Mouse (Mus musculus) liver, postnatal 0 days (tissue): ENCODE measurements around the gene Dst. TPM values are rescaled to one million over a fixed set of nuclear protein-coding genes. Genes with fewer than 3 reads are reported as not detected.
A peak's percentile ranks its signal among the peaks of the same experiment; 100 is the strongest.

ENCODE experiments used
- ATAC-seq: fragments of 200-750 bp; cut with Nextera tagmentation; 2 replicates; pipeline ENCODE4 v1.8.0; 2017; ENCODE audit warnings: mild to moderate bottlenecking, moderate library complexity
- DNase-seq: peaks from one replicate; pipeline ENCODE4 v3.0.0-alpha.2; 2016
- H3K27ac ChIP-seq: fragments of 300-500 bp; sonication (generic); 2 replicates; pipeline ENCODE4 v1.5.1; 2014; ENCODE audit warnings: antibody characterized with exemption, moderate library complexity, mild to moderate bottlenecking, low read depth
- H3K27me3 ChIP-seq: fragments of 300-500 bp; sonication (generic); 2 replicates; pipeline ENCODE4 v1.6.1; 2014; ENCODE audit warnings: low read length, control low read depth, mixed read lengths; ENCODE audit not compliant: insufficient read depth
- H3K36me3 ChIP-seq: fragments of 300-500 bp; sonication (generic); replicated peaks from 2 replicates; pipeline ENCODE4 v1.6.1; 2014; ENCODE audit warnings: mild to moderate bottlenecking, control low read depth, low read length, moderate library complexity, mixed read lengths; ENCODE audit not compliant: insufficient read depth
- H3K4me1 ChIP-seq: fragments of 300-500 bp; sonication (generic); 2 replicates; pipeline ENCODE4 v1.6.1; 2014; ENCODE audit warnings: antibody characterized with exemption, mild to moderate bottlenecking, control low read depth; ENCODE audit not compliant: insufficient read depth
- H3K4me2 ChIP-seq: fragments of 300-500 bp; sonication (generic); 2 replicates; pipeline ENCODE4 v1.6.1; 2014; ENCODE audit warnings: low read depth, mild to moderate bottlenecking, low read length, moderate library complexity, mixed read lengths
- H3K4me3 ChIP-seq: fragments of 300-500 bp; sonication (generic); 2 replicates; pipeline ENCODE4 v1.5.1; 2014; ENCODE audit warnings: low read depth, low read length
- H3K9ac ChIP-seq: fragments of 300-500 bp; sonication (generic); replicated peaks from 2 replicates; pipeline ENCODE4 v1.6.1; 2014; ENCODE audit warnings: mild to moderate bottlenecking, moderate library complexity
- H3K9me3 ChIP-seq: fragments of 300-500 bp; sonication (generic); 2 replicates; pipeline ENCODE4 v1.6.1; 2016; ENCODE audit warnings: mild to moderate bottlenecking, control low read depth, low read length, mixed read lengths
- CTCF ChIP-seq: sonication (generic); IDR thresholded peaks from 2 replicates; pipeline ENCODE4 v1.5.1; 2016; ENCODE audit warnings: antibody characterized with exemption, low read depth
- EP300 ChIP-seq: IDR thresholded peaks from 2 replicates; pipeline ENCODE4 v1.6.1; 2016; ENCODE audit warnings: antibody characterized with exemption, low read depth, mild to moderate bottlenecking
- WGBS: fragments of 180-500 bp; shearing (Covaris S2); extraction: QIAGEN DNeasy Blood & Tissue Kit; methylation state at CpG from one replicate; pipeline ENCODE4 v1.1.7; 2014; ENCODE audit not compliant: insufficient replicate concordance; 5-methylcytosine and 5-hydroxymethylcytosine counted together
- polyA plus RNA-seq: library from polyadenylated mRNA; unstranded; fragments of >200 nt; fragmentation: Nextera tagmentation; extraction: Ambion mirVana; gene quantifications from 2 replicates; pipeline ENCODE4 v1.2.1, GENCODE M21; 2015

Gene Dst
- polyA plus RNA-seq, 1 experiment from 2014 or later = 6.4 TPM

- peaks cover 9% of the 10 kb centered on the region for H3K36me3 ChIP-seq
- TF ChIP-seq EP300 (no peak), CTCF (no peak)
- H3K27ac ChIP-seq = no peak overlapping the region
- H3K4me2 ChIP-seq = no peak overlapping the region
- H3K4me3 ChIP-seq = no peak overlapping the region
- H3K27me3 ChIP-seq = no peaks in the 10 kb centered on the region
- 65% methylated on average over 5 of the region's 5 CpGs for WGBS
- H3K4me1 ChIP-seq = no peaks in the 10 kb centered on the region
- no peaks in the 10 kb centered on the region for H3K9me3 ChIP-seq
- DNase-seq (no peak), ATAC-seq (0 out of 2 replicates have a peak, but pooled peaks have one; percentile 33)
- no peak overlapping the region for H3K9ac ChIP-seq
Measured at GRCm38 (mm10) chr1:34187501-34187900, 279.5 kb downstream of the Dst start.

- Histone ChIP-seq H3K4me3 (no peak overlapping the region), H3K4me2 (no peak overlapping the region), H3K4me1 (no peaks in the 10 kb centered on the region), H3K27ac (no peak overlapping the region), H3K9me3 (no peaks in the 10 kb centered on the region), H3K36me3 (peaks cover 18% of the 10 kb centered on the region), H3K9ac (no peak overlapping the region), H3K27me3 (no peaks in the 10 kb centered on the region)
- 82% methylated on average over 16 of the region's 16 CpGs for WGBS
- ATAC-seq = no peak
- TF ChIP-seq CTCF (no peak), EP300 (no peak)
- no peak for DNase-seq
Measured at GRCm38 (mm10) chr1:34188721-34189236, 280.8 kb downstream of the Dst start.

- H3K9ac ChIP-seq = no peak overlapping the region
- H3K27ac ChIP-seq = no peak overlapping the region
- WGBS = 88% methylated on average over 14 of the region's 14 CpGs
- H3K4me3 ChIP-seq = no peak overlapping the region
- H3K36me3 ChIP-seq = peaks cover 21% of the 10 kb centered on the region
- H3K9me3 ChIP-seq = no peaks in the 10 kb centered on the region
- H3K27me3 ChIP-seq = no peaks in the 10 kb centered on the region
- ATAC-seq = no peak
- no peak for DNase-seq
- no peaks in the 10 kb centered on the region for H3K4me1 ChIP-seq
- TF ChIP-seq CTCF (no peak), EP300 (no peak)
- H3K4me2 ChIP-seq = no peak overlapping the region
Measured at GRCm38 (mm10) chr1:34189318-34189717, 281.3 kb downstream of the Dst start.

- TF ChIP-seq CTCF (peak; percentile 62), EP300 (no peak)
- peaks cover 21% of the 10 kb centered on the region for H3K36me3 ChIP-seq
- H3K9ac ChIP-seq = no peak overlapping the region
- no peaks in the 10 kb centered on the region for H3K27me3 ChIP-seq
- no peak overlapping the region for H3K27ac ChIP-seq
- no peak overlapping the region for H3K4me3 ChIP-seq
- no peak overlapping the region for H3K4me2 ChIP-seq
- peak; percentile 64 for DNase-seq
- ATAC-seq = no peak
- WGBS = 50% methylated on average over 7 of the region's 7 CpGs
- H3K9me3 ChIP-seq = no peaks in the 10 kb centered on the region
- H3K4me1 ChIP-seq = no peaks in the 10 kb centered on the region
Measured at GRCm38 (mm10) chr1:34189970-34190369, 281.9 kb downstream of the Dst start.

DNA sequence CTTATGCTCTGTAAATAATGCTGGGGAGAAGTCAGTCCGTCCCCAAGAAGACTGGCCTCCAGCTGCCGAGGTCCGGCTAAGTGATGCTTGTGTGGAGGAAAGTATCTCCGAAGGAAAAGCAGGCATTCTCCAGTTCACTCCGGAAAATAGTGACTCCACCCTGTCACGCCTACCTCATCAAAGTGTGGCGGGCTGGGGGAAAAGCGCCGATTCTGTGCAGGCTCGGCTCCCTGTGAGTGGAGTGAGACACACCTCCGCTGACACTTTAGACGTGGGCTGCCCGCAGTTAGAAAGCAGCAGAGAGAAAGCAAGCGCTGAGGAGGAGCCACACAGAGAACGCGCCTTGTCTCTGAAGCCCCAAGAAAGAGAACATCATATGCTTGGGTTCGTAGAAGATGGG is 284.1 kb downstream of the Dst start:
- TF ChIP-seq EP300 (no peak), CTCF (no peak)
- Histone ChIP-seq H3K4me1 (no peaks in the 10 kb centered on the region), H3K36me3 (peaks cover 23% of the 10 kb centered on the region), H3K4me3 (no peak overlapping the region), H3K9me3 (no peaks in the 10 kb centered on the region), H3K27ac (no peak overlapping the region), H3K9ac (no peak overlapping the region), H3K27me3 (no peaks in the 10 kb centered on the region), H3K4me2 (no peak overlapping the region)
- 86% methylated on average over 17 of the region's 17 CpGs for WGBS
- ATAC-seq = no peak
- DNase-seq = no peak

DNA sequence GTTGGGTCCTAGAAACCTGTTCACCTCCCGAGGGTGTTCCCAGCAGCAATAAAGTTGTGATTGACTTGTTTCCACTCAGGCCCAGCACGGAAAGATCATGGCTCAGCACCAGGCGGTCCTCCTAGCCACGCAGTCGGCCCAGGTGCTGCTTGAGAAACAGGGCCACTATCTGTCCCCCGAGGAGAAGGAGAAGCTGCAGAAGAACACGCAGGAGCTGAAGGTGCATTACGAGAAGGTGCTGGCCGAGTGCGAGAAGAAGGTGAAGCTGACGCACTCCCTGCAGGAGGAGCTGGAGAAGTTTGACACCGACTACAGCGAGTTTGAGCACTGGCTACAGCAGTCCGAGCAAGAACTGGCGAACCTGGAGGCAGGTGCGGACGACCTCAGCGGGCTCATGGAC is 292.8 kb downstream of the Dst start:
- no peak for ATAC-seq
- 81% methylated on average over 18 of the region's 18 CpGs for WGBS
- no peak for DNase-seq
- Histone ChIP-seq H3K36me3 (peaks cover 21% of the 10 kb centered on the region), H3K4me2 (no peak overlapping the region), H3K27ac (no peak overlapping the region), H3K27me3 (no peaks in the 10 kb centered on the region), H3K4me1 (no peaks in the 10 kb centered on the region), H3K9ac (no peak overlapping the region), H3K4me3 (no peak overlapping the region), H3K9me3 (no peaks in the 10 kb centered on the region)
- TF ChIP-seq EP300 (no peak), CTCF (no peak)

DNA sequence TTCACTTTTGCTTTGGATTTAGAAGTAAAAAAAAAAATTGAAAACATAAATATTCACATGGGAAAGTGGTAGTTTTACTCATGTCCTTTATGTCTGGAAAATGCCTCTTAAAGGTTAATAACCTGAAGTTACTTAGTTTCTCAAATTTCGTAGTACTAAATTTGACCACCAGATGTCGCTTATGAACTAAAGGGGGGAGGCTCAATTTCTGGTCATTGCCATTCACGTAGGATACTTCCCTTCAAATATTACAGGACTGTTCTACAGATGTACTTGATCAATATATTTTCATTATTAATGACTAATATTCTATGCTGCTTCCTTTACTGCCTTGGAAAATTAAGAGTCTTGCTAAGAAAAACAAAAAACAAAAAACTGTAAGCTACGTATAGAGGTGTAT is 293.5 kb downstream of the Dst start:
- Histone ChIP-seq H3K4me1 (no peaks in the 10 kb centered on the region), H3K4me2 (no peak overlapping the region), H3K9me3 (no peaks in the 10 kb centered on the region), H3K27ac (no peak overlapping the region), H3K4me3 (no peak overlapping the region), H3K9ac (no peak overlapping the region), H3K36me3 (peaks cover 21% of the 10 kb centered on the region), H3K27me3 (no peaks in the 10 kb centered on the region)
- DNase-seq (no peak), ATAC-seq (no peak)
- WGBS = 34% methylated on average over 4 of the region's 4 CpGs
- peak; percentile 64 for TF ChIP-seq CTCF
- TF ChIP-seq EP300 = no peak
